Mouse (Mus musculus): ENCODE results near the gene Irak4.
A peak's percentile ranks its signal among the peaks of the same experiment; 100 is the strongest.

Irak4 gene

GRCm38 (mm10) chr15:94543409-94544051, at the start of gene Irak4, which contains the start of gene Pus7l:
Gene Irak4 (plus strand): TSS chr15:94543643.
Gene Pus7l (minus strand): TSS chr15:94543547.
- DNase-seq (ENCODE audit: low spot score in 2 of 2) = peak; percentile 93 to 94

- no peak for DNase-seq (ENCODE audit: low spot score in 2 of 2)
These were observed 49.0 kb upstream of the Irak4 start for GRCm38 (mm10) chr15:94494445-94494844.

- no peak for DNase-seq (ENCODE audit: low spot score in 2 of 2)
These were observed 47.5 kb upstream of the Irak4 start for GRCm38 (mm10) chr15:94495936-94496335.

DNA sequence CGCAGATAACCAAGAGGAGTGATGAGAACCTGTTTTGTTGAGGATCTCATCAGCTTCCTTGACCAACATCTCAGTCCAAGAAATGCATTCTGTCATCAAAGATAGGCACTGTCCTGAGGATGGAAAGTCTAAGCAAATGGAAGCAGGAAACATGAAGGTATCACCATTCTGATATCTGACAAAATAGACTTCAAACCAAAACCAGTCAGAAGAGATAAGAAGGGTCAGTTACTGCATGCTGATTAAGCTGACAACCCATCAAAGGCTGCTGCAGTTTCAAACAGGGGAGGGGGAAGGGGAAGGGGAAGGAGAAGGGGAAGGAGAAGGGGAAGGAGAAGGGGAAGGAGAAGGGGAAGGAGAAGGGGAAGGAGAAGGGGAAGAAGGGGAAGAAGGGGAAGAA, 44.2 kb upstream of the Irak4 start:
- no peak for DNase-seq (ENCODE audit: low spot score in 2 of 2)

- DNase-seq (ENCODE audit: low spot score in 2 of 2) = no peak
These were observed 39.8 kb upstream of the Irak4 start for GRCm38 (mm10) chr15:94503451-94504215.

GRCm38 (mm10) chr15:94517913-94518491, 25.4 kb upstream of the Irak4 start:
- DNase-seq (ENCODE audit: low spot score in 2 of 2) = no peak

DNA sequence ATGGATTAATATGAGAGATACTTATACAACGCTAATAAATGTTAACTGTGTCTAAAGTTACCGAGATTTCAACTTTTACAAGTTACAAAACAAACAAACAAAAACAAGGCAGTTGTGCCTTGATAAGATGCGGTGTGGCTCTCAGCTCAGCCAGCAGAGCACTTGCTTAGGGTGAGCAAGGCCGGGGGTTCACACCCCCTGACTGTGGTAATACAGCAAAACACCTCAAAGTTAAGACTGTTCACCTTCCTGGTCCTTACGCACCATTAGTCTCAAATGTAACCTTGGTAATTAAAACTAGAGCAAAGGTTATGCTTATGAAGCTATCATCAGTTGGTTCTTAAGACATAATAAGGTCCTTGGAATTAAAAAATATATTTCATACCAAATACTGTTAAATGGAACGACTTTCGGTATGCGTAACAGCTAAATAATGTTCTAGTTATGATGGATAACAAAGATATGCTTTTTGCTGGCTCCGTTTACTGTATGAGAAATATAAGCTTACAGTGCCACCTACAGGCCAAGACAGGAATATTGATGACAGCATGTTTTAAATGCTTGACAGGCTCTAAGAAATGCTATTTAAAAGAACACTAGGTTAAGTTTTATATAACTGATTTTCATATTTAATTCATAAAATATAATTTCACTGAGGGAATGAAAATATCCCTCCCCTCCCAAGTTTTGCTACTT, 23.1 kb upstream of the Irak4 start:
- peak; percentile 6 to 11 for DNase-seq (ENCODE audit: low spot score in 2 of 2)

DNA sequence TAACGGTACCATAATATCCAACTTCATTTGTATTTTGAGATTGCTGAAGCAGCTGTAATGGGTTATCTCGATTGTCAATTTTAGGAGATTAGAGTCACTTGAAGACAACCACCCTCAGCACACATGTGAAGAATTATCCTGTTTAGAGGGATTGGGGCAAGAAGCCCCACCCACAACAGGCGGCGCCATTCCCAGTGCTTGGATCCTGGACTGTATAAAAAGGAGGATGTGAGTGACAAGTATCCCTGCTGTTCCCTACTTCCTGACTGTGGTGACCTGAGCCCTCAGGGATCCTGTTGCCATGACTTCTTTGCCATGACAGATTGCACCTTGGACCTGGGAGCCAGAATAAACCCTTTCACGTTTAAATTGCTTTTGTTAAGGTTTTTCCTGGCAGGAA, 22.5 kb upstream of the Irak4 start:
- no peak for DNase-seq (ENCODE audit: low spot score in 2 of 2)

- DNase-seq (ENCODE audit: low spot score in 2 of 2) = no peak
These were observed 20.2 kb upstream of the Irak4 start for GRCm38 (mm10) chr15:94523251-94523650.

DNA sequence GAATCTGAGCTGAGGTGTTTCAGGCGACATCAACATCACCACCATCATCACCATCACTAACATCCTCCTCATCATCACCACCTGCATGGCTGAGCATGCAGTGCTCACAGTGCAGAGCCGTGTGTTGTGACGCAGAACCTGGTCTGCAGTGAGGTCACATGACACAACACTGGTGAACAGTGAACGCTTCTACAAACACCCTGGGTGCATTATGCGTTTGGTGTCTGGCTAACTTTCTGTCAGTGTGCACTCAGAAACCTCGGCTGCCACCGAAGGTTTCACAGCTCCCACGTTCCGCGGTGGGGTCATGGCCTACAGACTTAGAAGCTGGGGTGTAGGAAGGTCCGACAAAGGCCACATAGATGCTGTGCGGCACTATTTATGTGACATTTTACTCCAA, 18.5 kb upstream of the Irak4 start:
- no peak for DNase-seq (ENCODE audit: low spot score in 2 of 2)

DNA sequence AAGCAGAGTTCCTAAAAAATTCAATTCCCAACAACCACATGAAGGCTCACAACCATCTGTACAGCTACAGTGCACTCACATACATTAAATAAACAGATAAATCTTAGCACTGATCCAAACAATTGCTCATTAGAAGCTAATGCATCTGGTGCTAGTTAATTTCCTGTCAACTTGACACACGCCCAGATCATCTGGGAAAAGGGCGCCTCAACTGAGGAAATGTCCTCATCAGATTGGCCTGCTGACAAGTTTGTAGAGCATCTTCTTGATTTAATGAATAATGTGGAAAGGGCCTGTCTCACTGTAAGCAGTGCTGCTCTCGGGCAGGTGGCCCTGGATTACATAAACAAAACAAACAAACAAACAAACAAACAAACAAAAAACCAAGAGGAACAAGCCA, 12.9 kb upstream of the Irak4 start:
- DNase-seq (ENCODE audit: low spot score in 2 of 2) = no peak

- DNase-seq (ENCODE audit: low spot score in 2 of 2) = no peak
These were observed 11.1 kb upstream of the Irak4 start for GRCm38 (mm10) chr15:94532306-94532705.

- no peak for DNase-seq (ENCODE audit: low spot score in 2 of 2)
These were observed 10.5 kb upstream of the Irak4 start for GRCm38 (mm10) chr15:94532956-94533355.

DNA sequence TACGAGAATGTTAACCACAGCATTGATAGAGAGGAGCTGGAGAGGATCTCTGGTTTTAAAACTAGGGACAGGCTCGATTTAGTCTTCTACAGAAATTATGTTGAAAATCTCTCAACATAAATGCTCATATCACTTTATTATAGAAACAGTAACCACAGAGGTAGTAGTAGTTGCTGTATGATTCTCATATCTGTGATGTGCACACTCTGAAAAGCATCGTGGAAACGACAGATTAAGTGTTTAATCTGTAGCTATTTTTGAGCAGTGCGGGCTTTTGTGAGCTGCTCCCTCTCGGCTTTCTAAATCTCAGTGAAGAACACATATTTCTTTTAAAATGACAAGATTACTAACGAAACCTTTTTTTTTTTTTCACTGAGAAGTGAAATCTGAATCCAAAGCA, 7.9 kb upstream of the Irak4 start:
- no peak for DNase-seq (ENCODE audit: low spot score in 2 of 2)

GRCm38 (mm10) chr15:94539296-94539695, 4.1 kb upstream of the Irak4 start:
- no peak for DNase-seq (ENCODE audit: low spot score in 2 of 2)

- DNase-seq (ENCODE audit: low spot score in 2 of 2) = no peak
These were observed 655 bp upstream of the Irak4 start for GRCm38 (mm10) chr15:94542567-94543408.

GRCm38 (mm10) chr15:94544052-94544636, 701 bp downstream of the Irak4 start:
- DNase-seq (ENCODE audit: low spot score in 2 of 2) = no peak

- no peak for DNase-seq (ENCODE audit: low spot score in 2 of 2)
These were observed 1.4 kb downstream of the Irak4 start for GRCm38 (mm10) chr15:94544844-94545243.

DNA sequence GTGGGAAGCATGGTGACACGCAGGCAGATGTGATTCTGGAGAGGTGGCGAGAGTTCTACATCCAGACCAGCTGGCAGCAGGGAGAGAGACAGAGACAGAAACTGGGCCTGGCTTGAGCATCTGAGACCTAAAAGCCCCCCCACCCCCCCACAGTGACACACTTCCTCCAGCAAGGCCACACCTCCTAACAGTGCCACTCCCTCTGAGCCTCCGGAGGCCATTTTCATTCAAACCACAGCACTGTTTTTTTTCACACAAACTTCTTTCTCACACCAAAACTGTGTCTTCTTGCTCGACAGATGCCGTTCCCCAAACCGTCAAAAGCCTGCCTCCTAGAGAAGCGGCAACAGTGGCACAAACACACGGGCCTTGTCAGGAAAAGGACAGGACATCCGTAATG, 10.1 kb downstream of the Irak4 start:
- no peak for DNase-seq (ENCODE audit: low spot score in 2 of 2)

DNA sequence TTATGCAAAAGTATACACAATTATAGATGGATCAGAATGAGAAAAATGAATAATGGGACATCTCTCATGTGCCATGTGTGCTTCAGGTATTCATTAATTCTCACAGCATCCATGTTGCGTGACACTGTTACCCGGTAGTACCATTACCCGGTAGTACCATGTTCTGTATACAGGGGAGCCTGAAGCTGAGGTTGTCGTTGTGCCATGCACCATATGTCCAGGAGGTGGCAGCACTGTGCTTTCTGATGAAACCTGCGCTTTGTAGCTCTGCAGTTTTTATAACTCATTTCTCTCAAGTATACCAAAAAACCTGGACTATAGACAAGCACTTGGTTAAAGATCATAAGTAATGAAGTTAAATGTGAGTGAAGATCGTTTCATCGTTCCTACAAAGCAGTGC, 14.0 kb downstream of the Irak4 start:
- peak; percentile 74 to 83 for DNase-seq (ENCODE audit: low spot score in 2 of 2)

Data from natural killer cell, adult 2 months (primary cell).